Mouse (Mus musculus) adrenal gland, postnatal 10 days (tissue): ENCODE results near the gene Gm27029. TPM values are rescaled to one million over a fixed set of nuclear protein-coding genes. Genes with fewer than 3 reads are reported as not detected.
"Not testable (repeated sequence)": the region's sequence is repeated elsewhere in the genome, so short reads cannot be mapped to it uniquely, and the experiment has no call there.

Source experiments
- DNase-seq: peaks from one replicate; pipeline ENCODE4 v3.0.0; 2021; ENCODE audit warnings: mixed read lengths
- total RNA-seq, 2 experiments: library from RNA; stranded (reverse); gene quantifications; 2 replicates each; pipeline ENCODE4 v1.2.3; 2021

Gm27029 gene
- total RNA-seq, 2 experiments from 2014 or later: 1.9 to 5.0 TPM

DNA sequence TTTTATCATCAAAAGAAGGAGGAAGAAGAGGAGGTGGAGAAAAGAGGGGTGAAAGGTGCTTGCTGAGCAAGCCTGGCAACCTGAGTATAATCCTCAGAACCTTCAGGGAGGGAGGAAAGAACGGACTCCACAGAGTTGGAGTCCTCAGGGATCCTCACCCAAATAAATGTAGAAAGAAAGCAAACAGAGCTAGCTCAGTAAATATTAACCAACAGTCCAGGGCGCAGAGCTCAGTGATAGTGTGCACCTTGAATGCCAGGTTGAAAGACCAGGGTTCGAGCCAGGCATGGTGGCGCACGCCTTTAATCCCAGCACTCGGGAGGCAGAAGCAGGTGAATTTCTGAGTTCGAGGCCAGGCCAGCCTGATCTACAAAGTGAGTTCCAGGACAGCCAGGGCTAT, 31.0 kb upstream of the Gm27029 start:
- DNase-seq: no peak

DNA sequence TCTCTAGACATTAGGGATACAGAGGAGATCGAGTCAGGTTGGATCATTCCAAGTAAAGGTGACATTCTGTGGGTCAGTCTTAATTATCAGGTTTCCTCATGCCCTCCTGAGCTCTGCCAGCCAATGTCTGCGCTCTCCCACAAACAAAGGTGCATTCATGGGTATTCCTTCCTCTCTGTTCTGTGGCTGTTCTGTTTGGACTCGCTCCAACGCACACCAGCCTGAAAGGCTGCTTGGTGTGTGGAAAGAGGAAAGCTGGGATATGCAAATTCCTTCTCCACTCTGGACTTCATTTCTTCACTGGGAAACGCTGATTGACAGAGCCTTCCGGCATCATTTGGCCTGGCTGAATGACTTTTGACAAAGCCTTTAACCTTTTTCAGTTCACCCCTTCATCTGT, 30.1 kb upstream of the Gm27029 start:
- DNase-seq: no peak

DNA sequence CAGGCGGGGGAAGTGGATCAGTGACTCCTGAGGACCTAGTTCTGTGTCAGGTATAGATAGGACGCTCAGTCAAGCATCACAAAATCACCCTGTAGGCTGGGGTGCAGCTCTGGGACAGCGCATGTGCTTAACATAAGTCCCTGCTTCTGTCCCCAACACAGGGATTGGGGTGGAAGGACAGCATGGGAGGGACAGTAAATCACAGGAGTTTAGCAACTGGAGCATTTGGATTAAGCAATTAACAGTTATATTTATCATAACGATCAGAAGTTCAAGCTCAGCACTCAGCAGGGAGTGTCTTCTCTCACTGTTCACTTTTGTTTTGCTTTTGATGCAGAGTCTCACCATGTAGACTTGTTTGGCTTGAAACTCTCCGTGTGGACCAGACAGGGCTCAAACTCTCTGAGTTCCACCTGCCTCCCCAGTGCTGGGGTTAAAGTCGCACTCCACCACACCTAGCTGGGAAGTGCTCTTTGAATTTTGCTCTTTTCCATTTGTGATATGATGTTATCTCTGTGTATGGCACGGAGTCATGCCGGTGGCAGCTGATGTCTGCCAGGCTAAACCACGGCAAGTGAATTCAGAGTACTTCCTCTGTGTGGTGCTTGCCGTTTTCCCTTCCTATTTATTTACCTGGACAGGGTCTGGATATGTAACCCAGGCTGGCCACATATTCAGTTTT, 27.6 kb upstream of the Gm27029 start:
- no peak for DNase-seq

DNA sequence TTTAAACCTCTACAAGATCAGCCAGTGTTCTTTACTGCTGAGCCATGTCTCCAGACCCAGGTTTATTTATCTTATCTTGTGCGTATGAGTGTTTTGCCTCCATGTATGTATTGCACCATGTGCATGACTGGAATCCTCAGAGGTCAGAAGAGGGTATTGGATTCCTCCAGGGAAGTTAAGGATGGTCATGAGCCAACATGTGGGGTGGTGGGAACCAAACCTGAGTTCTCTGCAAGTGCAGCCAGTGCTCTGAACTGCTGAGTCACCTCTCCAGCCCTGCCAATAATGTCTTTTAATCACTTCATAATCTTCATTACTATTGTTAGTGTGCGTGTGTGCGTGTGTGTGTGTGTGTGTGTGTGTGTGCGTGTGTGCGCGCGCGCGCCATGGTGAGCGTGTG, 26.9 kb upstream of the Gm27029 start:
- DNase-seq: no peak

DNA sequence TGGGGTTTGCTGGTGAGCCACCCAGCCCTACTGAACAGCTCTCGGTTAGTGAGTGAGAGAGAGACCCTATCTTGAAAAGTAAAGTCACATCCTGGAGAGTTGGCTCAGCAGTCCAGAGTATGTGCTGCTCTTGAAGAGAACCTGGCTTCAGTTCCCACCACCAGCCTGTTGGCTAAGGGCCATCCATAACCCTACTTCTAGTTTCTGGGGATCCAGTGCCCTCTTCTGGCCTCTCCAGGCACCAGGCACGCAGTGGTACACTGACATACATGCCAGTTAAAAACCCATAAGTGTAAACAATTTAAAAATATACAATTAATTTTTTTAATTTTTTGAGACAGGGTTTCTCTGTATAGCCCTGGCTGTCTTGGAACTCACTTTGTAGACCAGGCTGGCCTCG, 25.8 kb upstream of the Gm27029 start:
- DNase-seq: no peak

DNA sequence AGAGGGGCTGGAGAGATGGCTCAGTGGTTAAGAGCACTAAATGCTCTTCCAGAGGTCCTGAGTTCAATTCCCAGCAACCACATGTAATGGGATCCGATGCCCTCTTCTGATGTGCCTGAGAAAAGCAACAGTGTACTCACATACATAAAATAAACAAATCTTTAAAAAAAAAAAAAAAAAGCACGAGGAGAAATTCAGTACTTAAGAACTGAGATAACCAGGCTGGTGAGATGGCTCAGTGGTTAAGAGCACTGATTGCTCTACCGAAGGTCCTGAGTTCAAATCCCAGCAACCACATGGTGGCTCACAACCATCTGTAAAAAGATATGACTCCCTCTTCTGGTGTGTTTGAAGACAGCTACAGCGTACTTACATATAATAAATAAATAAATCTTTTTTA, 25.0 kb upstream of the Gm27029 start:
- not testable (repeated sequence) for DNase-seq

DNA sequence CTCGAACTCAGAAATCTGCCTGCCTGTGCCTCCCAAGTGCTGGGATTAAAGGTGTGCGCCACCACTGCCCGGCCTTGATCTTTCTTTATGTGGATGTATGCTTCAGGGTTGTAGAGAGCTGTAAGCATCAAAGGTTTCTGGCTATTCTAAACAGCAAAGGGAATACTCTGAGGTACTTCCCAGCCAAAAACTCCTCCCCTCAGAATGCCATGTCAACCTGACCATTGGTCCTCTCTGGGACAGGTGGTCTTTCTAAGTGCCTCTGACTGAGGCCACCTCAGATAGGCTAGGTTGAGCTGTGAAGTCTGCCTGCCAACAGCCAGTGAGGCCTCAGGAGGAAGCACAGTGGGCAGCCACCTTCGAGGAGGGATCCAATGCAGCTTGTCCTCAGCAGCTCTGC, 24.3 kb upstream of the Gm27029 start:
- no peak for DNase-seq

DNA sequence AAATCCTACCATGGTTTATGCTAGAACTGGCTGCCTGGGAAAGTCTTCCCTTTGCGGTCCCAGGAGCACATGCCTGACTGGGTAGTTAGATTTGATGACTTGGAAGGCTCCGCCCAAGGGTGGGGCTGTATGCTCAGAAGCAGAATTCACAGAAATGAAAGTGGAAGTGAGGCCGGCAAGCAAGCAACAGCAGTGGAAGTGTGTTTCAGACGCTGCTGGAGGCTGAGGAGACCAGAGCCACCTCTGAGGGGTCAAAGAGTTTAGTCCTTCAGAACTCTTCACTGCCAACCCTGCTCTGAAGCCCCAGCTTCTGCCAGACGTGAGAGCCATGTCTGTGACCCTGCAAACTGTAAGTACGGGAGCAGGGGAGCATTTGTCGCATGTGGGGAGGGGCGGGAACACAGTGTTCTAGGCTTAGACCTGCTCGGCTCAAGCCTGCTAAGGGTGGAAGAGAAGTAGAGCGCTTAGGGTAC, 23.7 kb upstream of the Gm27029 start, which contains the start of gene Ifi35:
TSS of gene Ifi35 (plus strand) at position 134 of the 473 bp plus-strand sequence.
- DNase-seq: peak; percentile 86

DNA sequence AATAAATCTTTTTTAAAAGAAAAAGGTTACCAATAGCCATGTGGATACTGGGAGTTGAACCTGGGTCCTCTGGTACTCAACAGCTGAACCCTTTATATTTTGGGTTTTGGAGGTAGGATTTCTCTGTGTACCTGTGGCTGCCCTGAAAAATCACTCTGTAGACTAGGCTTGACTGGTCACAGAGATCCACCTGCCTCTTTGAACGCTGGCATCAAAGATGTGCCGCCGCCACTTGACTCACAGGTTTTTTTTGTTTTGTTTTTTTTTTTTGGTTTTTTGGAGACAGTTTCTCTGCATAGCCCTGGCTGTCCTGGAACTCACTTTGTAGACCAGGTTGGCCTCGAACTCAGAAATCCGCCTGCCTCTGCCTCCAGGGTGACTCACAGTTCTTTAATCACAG, 23.2 kb upstream of the Gm27029 start:
- DNase-seq: no peak

DNA sequence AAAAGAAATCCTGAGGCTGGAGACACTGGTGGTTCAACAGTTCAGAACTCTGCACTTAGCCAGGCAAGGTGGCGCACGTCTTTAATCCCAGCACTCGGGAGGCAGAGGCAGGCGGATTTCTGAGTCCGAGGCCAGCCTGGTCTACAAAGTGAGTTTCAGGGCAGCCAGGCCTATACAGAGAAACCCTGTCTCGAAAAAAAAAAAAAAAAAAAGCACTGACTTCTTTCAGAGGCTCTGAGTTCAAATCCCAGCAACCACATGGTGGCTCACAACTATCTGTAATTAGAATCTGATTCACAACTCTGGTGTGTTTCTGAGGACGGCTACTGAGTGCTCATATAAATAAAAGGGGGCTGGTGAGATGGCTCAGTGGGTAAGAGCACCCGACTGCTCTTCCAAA, 22.3 kb upstream of the Gm27029 start:
- DNase-seq: not testable (repeated sequence)

DNA sequence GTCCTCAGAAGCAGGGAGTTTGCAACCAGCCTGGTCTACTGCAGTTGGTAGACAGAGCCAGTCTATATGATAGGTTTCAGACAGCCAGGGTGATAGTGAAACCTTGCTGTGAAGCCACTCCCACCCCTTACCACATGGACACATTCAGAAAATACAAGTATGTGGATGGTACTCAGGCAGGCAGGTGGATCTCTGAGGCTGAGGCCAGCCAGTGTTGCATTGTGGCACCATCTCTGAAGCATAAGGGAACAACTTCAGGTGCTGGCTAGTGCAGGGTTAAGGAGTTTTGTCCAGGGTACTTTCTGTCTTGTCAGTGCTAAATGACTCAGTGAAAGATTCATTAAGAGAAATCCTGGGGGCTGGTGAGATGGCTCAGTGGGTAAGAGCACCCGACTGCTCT, 21.7 kb upstream of the Gm27029 start:
- no peak for DNase-seq

DNA sequence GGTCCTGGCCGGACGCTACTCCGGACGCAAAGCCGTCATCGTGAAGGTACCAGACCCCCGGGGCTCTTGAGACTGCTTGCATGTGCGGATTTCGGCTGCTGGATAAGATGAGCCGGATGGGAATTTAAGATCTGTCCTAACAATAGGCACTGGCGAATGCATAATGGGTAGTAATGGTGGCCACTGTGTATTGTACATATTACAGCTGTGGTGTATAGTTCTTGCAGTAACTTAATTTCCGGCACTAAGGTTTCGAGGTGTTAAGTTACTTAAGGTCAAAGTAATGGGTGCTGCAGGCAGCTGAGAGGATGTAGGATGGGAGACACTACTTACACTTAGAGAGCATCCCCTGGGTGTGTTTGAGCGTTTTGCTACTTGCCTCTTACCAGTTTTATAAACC, 18.2 kb upstream of the Gm27029 start:
- DNase-seq: no peak

DNA sequence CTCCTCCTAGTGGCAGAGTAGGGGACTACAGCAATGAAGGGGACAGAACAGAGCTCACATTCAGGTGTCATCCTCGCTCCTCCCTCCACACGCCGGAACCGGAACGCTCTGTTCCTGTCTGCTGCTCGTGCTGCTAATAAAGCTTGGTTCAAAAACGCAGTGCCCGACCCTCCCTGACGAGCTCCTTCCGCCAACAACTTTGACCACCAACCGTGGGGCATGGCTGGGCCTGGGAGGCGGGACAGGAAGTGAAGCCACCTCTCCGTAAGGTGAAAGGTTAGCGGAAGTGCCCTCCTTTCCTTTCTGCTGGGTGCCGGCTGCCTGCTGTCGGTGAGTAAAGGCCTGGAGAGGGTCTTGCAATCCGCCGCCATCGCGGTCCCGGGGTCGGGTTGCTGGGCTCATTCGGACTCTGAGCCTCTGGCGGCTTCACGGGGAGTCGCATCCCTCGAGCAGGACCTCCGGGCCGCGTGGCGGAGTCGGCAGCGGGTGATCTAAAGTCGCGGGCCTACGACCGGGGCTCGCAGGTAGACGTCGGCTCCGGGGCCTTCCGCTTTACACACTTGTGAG, 17.6 kb upstream of the Gm27029 start, which contains the start of gene Rpl27:
TSS of gene Rpl27 (plus strand) at position 172 of the 567 bp plus-strand sequence.
- DNase-seq: peak; percentile 96

DNA sequence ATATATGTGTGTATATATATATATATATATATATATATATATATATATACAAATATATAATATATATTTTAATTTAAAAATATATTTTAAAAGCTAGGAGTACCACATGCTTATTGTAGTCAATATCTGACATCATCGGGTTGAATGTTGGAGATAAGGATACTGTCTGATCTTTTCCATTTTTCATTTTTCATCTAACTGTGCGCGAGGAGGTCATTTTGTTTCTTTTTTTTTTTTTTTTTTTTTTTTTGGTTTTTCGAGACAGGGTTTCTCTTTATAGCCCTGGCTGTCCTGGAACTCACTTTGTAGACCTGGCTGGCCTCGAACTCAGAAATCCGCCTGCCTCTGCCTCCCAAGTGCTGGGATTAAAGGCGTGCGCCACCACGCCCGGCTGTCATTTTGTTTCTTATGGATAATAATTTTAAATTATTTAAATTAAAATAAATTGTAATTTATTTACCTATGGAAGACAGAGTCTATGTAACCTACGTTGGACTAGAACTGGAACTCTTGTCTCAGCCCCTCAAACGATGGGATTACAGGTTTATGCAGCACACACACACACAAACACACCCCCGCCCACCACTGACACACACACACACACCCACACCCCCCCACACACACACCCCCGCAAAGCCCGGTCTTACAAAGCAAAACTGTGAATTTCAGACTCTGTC, 17.0 kb upstream of the Gm27029 start:
- not testable (repeated sequence) for DNase-seq

DNA sequence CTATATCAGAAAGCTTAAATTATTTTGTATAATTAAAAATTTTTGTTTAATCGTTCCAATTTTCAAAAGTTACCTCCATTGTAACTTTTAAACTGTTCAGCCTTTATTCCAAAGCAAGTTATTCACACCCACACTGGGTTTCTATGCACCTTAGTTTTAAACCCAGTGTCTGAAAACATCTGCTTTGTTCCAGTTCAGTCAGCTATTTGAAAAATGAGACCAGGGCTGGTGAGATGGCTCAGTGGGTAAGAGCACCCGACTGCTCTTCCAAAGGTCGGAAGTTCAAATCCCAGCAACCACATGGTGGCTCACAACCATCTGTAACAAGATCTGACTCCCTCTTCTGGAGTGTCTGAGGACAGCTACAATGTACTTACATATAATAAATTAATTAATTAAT, 13.4 kb upstream of the Gm27029 start:
- DNase-seq: not testable (repeated sequence)

DNA sequence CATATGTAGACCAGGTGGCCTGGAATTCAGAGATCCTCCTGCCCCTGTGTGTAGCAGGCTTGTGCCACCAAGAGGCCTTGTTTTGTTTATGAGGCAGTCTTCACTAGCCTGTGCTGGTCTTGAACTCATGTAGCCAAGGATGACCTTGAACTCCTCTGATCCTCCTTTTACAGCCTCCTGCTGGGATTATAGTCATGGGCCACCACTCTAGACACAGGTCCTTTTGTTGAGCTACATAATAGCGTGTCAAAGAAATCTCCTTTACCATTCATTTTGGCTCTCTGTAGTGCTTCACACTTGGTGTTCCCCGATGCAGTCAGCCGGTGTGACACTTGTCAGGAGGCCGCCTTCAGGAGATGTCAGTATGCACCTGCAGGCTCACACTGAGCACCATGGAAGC, 12.3 kb upstream of the Gm27029 start:
- DNase-seq: no peak

DNA sequence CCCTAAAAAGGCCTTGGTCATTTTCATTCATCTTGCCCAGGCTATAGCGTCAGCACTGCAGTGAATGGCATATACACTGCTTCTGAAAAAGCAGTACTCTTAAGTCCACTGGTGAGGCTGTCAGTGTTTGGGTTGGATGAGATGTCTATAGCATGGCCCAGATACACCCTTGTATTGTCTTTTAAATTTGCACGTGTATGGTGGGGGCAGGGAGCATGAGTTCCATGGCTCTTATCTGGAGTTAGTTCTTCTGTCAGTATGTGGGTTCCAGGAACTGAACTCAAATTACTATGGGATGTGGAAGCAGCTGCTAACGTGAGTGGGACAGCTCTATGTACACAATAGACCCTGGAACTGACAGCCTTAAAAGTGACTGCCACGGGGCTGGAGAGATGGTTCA, 11.2 kb upstream of the Gm27029 start:
- DNase-seq: no peak

DNA sequence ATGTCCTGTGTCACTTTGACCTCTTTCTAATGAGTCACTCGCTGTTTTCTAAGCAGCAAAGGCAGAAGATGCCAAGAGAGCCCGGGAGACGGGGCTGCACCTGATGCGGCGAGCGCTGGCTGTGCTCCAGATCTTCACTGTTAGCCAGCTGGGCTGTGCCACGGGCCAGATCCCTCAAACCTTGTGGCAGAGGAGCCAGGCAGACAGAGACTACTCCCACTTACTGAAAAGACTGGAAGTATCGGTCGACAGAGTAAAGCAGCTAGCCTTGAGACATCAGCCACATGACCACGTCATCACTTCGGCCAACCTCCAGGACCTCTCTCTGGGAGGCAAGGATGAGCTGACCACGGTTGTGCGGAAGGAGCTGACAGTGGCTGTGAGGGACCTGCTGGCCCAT, 8.8 kb upstream of the Gm27029 start:
- DNase-seq: peak; percentile 18

DNA sequence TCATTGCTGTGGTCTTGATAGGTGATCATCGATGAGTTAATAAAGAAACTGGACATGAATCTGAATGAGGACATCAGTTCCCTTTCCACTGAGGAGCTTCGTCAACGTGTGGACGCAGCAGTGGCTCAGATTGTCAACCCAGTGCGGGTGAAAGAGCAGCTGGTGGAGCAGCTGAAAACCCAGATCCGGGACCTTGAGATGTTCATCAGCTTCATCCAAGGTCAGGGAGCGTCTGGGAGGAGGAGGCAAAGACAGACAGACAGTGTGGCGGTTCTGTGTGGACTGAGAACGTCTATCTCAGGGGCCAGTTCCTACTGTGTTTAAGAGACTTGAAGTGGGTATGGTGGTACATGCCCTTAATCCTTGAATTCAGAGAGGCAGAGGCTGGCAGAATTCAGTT, 6.7 kb upstream of the Gm27029 start:
- DNase-seq: peak; percentile 31

DNA sequence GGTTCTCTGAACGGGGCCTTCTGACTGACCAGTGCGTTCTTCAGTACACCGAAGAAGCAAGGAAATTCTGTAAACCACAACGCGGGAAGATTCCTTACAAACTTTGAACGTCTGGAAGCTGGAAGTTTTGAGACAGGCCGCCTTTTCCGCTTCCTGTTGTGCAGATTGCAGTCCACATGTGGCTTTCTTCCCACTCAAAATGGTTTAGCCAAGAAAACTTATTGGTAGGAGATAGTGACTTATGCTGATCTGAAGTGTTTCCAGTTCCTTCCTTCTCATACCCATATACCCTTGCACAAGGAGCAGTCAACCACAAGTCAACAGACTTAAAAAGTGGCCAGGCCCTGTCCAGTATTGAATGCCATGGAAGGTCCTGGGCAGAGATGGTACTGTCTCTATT, 1.6 kb upstream of the Gm27029 start:
- DNase-seq: no peak

DNA sequence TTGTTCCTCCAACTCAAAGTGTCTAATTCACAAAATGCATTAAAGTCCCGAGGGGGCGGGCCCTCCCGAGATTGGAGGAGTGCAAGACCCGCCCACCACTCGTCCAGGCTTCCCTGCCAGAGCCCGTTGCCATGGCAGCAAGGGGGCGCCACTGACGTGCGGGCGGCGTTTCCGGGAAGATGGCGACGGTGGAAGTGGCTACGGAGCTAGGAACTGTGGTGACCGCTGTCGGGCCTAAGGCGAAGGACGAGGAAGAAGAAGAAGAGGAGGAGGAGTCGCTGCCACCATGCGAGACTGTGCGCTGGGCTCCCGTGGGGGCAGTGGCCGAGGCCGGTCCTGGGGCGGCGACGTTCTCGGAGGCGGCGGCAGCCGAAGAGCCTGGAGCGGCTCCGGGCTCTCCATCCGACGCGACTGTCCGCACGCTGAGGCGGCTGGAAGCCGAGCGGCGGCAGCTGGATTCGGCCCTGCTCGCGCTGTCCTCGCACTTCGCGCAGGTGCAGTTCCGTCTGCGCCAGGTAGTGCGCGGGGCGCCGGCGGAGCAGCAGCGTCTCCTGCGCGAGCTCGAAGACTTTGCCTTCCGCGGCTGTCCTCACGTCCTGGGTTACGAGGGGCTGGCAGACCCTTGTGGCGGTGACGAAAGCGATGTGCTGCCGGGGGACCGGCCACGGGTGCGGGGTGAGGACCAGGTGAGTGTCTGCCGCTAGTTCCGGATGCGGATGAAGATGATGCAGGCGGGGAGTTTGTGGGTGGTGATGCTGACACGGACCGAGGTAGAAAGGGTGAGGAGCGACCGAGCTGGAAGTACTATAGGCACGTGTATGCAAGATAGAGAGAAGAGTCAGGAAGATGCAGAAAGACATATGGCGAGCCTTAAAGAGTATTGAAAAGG, 573 bp upstream of the Gm27029 start, which contains the start of the genes Rundc1 and Ptges3l:
TSS of gene Rundc1 (plus strand) at position 161 of the 889 bp plus-strand sequence.
TSS of gene Ptges3l (minus strand) at position 409 of the 889 bp plus-strand sequence.
- DNase-seq: peak; percentile 99

DNA sequence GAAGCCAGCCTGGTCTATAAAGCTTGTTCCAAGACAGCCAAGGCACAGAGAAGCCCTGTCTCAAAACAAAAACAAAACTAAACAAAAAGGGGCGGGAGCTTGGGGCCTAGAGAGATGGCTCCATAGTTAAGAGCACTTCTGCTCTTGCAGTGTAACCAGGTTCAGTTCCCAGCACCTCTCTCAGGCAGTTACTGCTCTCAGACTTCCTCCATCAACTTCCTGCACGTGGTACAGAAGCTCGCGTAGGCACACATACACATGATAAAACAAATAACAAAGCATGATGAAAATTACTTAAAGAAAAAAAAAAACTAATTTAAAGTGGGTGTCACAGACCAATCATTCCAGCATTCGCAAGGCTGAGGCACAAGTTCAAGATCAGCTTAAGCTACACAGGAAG, 4.4 kb downstream of the Gm27029 start:
- no peak for DNase-seq
